Mouse (Mus musculus) brain, embryonic 14.5 days (tissue): ENCODE data around the gene Gm3752.
"Not testable (repeated sequence)": the region's sequence is repeated elsewhere in the genome, so short reads cannot be mapped to it uniquely, and the experiment has no call there.

ENCODE experiments used
- CTCF ChIP-seq: fragments of 200-500 bp; IDR thresholded peaks from 2 replicates; pipeline ENCODE4 v1.5.1; 2012; ENCODE audit warnings: inconsistent platforms, mild to moderate bottlenecking, moderate library complexity, borderline replicate concordance; ENCODE audit not compliant: insufficient read depth, insufficient read length; ENCODE audit errors: extremely low read depth
- POLR2A ChIP-seq: fragments of 200-500 bp; IDR thresholded peaks from 2 replicates; pipeline ENCODE4 v1.6.1; 2012; ENCODE audit warnings: mild to moderate bottlenecking, inconsistent platforms, borderline replicate concordance; ENCODE audit not compliant: poor library complexity, insufficient read depth, insufficient read length, severe bottlenecking; ENCODE audit errors: extremely low read depth

DNA sequence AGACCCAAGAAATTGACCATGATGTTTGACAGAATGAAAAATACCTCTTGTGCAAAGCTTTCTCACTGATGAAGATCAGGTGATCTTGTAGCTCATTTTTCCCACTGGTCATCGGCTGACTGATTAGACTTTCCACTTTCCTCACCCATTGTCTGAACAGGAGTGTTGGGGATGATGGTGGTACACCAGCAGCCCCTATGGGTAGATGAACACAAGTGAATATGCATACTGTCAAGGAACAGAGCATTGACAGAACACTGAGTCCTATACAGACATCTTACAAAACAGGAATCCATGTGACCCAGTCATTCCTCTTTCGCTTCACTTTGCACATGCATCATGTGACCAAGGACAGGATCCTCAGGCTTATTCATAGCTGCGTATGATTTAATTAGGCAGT is at the start of gene Gm3752:
- TF ChIP-seq CTCF, POLR2A: not testable (repeated sequence)
